Mouse (Mus musculus): ENCODE results near the gene Fzd4. TPM values are rescaled to one million over a fixed set of nuclear protein-coding genes. Genes with fewer than 3 reads are reported as not detected.

The Fzd4 gene
- polyA plus RNA-seq, 1 experiment from 2014 or later: 9.2 TPM

DNA sequence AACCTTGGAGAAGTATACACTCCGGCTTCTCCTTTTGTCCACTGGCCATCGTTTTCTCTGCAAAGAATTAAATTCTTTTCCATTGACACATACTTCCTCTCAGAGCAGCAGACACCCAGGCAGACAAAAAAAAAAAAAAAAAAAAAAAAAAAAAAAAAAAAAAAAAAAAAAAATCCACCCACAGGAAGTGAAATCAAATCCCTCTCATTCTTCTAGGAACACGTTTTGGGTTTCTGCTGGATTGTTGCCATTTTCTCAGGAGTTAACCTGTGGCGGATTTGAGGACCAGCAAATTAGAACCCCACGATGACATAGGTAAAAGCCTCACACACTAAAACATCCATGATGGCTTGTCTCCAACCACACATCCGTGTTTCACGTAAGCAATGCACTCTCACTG, 37.1 kb downstream of the Fzd4 start:
- Histone ChIP-seq H3K4me1 (0 out of 2 replicates have a peak, but pooled peaks cover 2% of the 10 kb centered on the region), H3K27ac (0 out of 2 replicates have a peak overlapping the region, but pooled peaks have one; percentile 16), H3K4me3 (no peak overlapping the region), H3K36me3 (no peaks in the 10 kb centered on the region), H3K27me3 (ENCODE audit: insufficient read depth, poor library complexity, severe bottlenecking) (no peaks in the 10 kb centered on the region), H3K9me3 (no peaks in the 10 kb centered on the region)
- WGBS: 61% methylated on average over 7 of the region's 7 CpGs
- DNase-seq (ENCODE audit: low spot score): peak; percentile 48

DNA sequence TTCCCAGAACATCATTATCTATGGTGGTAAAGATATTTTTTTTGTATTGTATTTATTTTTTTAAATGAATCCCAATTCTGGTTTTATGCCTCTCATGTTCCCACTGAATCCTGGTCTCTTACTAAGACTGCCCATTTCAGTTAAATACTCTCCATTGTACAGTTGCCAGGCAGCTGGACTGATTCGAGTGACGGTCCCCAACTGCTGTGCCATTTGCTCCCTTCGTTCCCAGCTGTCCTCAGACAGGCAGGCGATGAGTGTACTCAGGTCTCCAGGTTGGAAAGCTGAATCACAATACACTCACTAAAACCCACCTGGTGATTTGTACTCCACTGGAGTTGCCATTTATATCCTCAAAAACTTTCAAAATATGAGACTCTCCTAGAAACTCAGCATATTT, 38.1 kb downstream of the Fzd4 start:
- no peaks in the 10 kb centered on the region for H3K9me3 ChIP-seq

GRCm38 (mm10) chr7:89445137-89445536, 41.0 kb downstream of the Fzd4 start:
- no peaks in the 10 kb centered on the region for H3K36me3 ChIP-seq
- no peaks in the 10 kb centered on the region for H3K27me3 ChIP-seq (ENCODE audit: insufficient read depth, poor library complexity, severe bottlenecking)
- DNase-seq (ENCODE audit: low spot score): no peak
- H3K27ac ChIP-seq: no peak overlapping the region
- WGBS: 80% methylated on average over 4 of the region's 4 CpGs
- no peak overlapping the region for H3K4me3 ChIP-seq
- no peaks in the 10 kb centered on the region for H3K4me1 ChIP-seq
- H3K9me3 ChIP-seq: no peaks in the 10 kb centered on the region

More for the DNA sequence above, 38.1 kb downstream of the Fzd4 start:
- Histone ChIP-seq H3K4me3 (no peak overlapping the region), H3K27ac (no peak overlapping the region), H3K36me3 (no peaks in the 10 kb centered on the region), H3K27me3 (ENCODE audit: insufficient read depth, poor library complexity, severe bottlenecking) (no peaks in the 10 kb centered on the region), H3K4me1 (no peaks in the 10 kb centered on the region)
- no peak for DNase-seq (ENCODE audit: low spot score)
- WGBS: 83% methylated on average over 4 of the region's 4 CpGs

DNA sequence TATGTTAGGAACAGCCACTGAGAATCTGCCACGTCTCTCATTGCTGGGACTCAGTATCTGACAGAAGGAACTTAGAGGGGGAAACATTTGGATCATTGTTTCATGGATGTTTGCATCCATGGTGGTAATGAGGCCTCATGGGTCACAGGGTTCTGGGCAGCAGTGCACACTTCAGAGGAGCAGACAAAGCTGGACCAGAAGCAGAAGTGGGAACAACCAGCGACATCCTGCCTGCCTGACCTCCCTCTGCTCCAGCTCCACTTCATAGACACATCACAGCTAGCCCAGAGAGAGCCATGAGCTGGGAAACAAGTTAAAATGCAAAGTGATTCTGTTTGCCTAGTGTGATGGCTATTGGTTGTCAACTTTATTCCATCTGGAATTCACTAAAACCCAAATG, 46.2 kb downstream of the Fzd4 start:
- no peak overlapping the region for H3K27ac ChIP-seq
- 70% methylated on average over 2 of the region's 2 CpGs for WGBS
- DNase-seq (ENCODE audit: low spot score): no peak
- no peaks in the 10 kb centered on the region for H3K27me3 ChIP-seq (ENCODE audit: insufficient read depth, poor library complexity, severe bottlenecking)
- no peak overlapping the region for H3K4me3 ChIP-seq
- no peaks in the 10 kb centered on the region for H3K9me3 ChIP-seq
- no peaks in the 10 kb centered on the region for H3K36me3 ChIP-seq
- H3K4me1 ChIP-seq: no peaks in the 10 kb centered on the region

DNA sequence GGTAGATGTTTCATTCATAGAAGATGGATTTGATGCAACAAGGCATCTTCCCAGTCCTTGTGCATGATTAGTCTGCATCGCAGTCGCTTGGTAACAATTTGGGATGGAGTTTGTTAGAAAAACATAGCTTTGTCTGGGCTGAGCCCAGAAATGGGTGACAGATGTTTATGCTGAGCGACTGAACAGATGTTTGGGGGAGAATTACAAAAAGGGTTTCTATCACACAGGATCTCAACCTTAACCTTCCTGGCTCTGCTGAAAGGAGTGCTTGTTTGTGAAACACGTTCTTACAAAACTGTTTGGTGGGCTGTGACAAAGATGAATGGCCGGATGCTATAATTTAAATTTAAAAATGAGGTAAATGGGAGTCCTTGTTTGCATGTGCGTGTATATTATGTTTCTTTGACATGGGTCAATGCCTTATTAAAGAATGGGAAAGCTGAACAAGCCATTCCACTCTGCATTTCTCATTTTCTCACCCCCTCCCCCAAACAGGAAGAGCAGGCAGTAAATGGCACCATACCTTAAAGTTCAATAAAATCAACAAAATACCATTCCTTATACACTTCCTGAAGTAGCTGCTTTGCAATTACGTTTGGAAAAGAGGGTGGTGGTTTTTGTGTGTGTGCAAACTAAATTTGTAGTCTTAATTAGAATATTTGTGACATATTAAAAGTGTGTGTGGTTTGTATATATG, 52.4 kb downstream of the Fzd4 start:
- DNase-seq (ENCODE audit: low spot score): no peak
- 57% methylated on average over 7 of the region's 7 CpGs for WGBS
- H3K36me3 ChIP-seq: no peaks in the 10 kb centered on the region
- no peaks in the 10 kb centered on the region for H3K27me3 ChIP-seq (ENCODE audit: insufficient read depth, poor library complexity, severe bottlenecking)
- H3K27ac ChIP-seq: no peak overlapping the region
- H3K9me3 ChIP-seq: no peaks in the 10 kb centered on the region
- H3K4me3 ChIP-seq: no peak overlapping the region
- H3K4me1 ChIP-seq: peaks cover 10% of the 10 kb centered on the region

- H3K36me3 ChIP-seq: no peaks in the 10 kb centered on the region
- DNase-seq (ENCODE audit: low spot score): no peak
- H3K4me3 ChIP-seq: no peak overlapping the region
- H3K9me3 ChIP-seq: no peaks in the 10 kb centered on the region
- no peaks in the 10 kb centered on the region for H3K27me3 ChIP-seq (ENCODE audit: insufficient read depth, poor library complexity, severe bottlenecking)
- H3K27ac ChIP-seq: no peak overlapping the region
- H3K4me1 ChIP-seq: peaks cover 17% of the 10 kb centered on the region
- WGBS: 74% methylated on average over 2 of the region's 2 CpGs
Measured at GRCm38 (mm10) chr7:89459691-89460090, 55.5 kb downstream of the Fzd4 start.

DNA sequence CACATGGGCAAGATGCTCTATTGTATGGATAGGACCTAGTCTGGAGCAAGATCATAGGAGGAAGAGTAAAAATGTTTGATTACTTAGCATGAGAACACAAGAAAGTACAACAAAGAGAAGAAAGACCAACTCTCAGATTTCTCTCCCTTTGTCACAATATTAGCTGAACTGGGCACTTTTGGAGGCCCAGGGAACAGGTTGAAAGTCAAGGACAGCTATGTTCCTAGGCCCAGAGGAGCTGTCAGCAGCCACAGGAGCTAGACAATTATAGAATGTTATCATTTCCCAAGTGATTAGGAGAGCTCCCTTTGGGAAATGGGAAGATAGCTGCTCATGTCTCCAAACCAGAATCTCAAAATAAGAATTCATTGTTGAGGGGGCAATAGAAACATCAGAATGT, 56.8 kb downstream of the Fzd4 start:
- Histone ChIP-seq H3K4me3 (no peak overlapping the region), H3K9me3 (no peaks in the 10 kb centered on the region), H3K27me3 (ENCODE audit: insufficient read depth, poor library complexity, severe bottlenecking) (no peaks in the 10 kb centered on the region), H3K27ac (peak overlapping the region; percentile 42; the same call in 1 of the 2 replicates), H3K36me3 (no peaks in the 10 kb centered on the region), H3K4me1 (peaks cover 17% of the 10 kb centered on the region)
- peak; percentile 62 for DNase-seq (ENCODE audit: low spot score)

- Histone ChIP-seq H3K27ac (peak overlapping the region; percentile 42; the same call in 1 of the 2 replicates), H3K27me3 (ENCODE audit: insufficient read depth, poor library complexity, severe bottlenecking) (no peaks in the 10 kb centered on the region), H3K36me3 (no peaks in the 10 kb centered on the region), H3K9me3 (no peaks in the 10 kb centered on the region), H3K4me1 (peaks cover 17% of the 10 kb centered on the region), H3K4me3 (no peak overlapping the region)
- peak; percentile 52 for DNase-seq (ENCODE audit: low spot score)
- WGBS: 41% methylated on average over 3 of the region's 3 CpGs
Measured at GRCm38 (mm10) chr7:89461351-89461750, 57.2 kb downstream of the Fzd4 start.

Other genes with a start within 250 kb of the Fzd4 start
- 29.2 and 30.1 TPM in 2 replicates for gene Tmem135, start 133 bp upstream of the Fzd4 start, polyA plus RNA-seq (2016; fragmentation: Nextera tagmentation; extraction: Ambion mirVana)
- 38.6 and 40.7 TPM in 2 replicates for gene Prss23, start 122.8 kb downstream of the Fzd4 start, polyA plus RNA-seq (2016; fragmentation: Nextera tagmentation; extraction: Ambion mirVana)
- 1.4 and 2.3 TPM in 2 replicates for gene Me3, start 228.0 kb downstream of the Fzd4 start, polyA plus RNA-seq (2016; fragmentation: Nextera tagmentation; extraction: Ambion mirVana)

Data from heart, embryonic 10.5 days (tissue).